Mouse (Mus musculus): ENCODE measurements around the gene Mpnd. TPM values are rescaled to one million over a fixed set of nuclear protein-coding genes. Genes with fewer than 3 reads are reported as not detected.

Mpnd gene
- polyA plus RNA-seq, 1 experiment from 2014 or later, result 195 TPM

- ATAC-seq (ENCODE audit: low FRiP score, low read depth), result no peak
- H3K9me3 ChIP-seq, result no peaks in the 10 kb centered on the region
- H3K27me3 ChIP-seq, result no peaks in the 10 kb centered on the region
- H3K9ac ChIP-seq (replicated peaks), result peak overlapping the region; percentile 75
- peak overlapping the region; percentile 97; the same call in 1 of the 2 replicates for H3K27ac ChIP-seq (replicated peaks)
- peak overlapping the region; percentile 59 for H3K4me3 ChIP-seq
- peaks cover 33% of the 10 kb centered on the region for H3K4me1 ChIP-seq
- WGBS, result 9% methylated on average over 9 of the region's 9 CpGs
- H3K4me2 ChIP-seq (replicated peaks), result peak overlapping the region; percentile 96
- peaks cover 48% of the 10 kb centered on the region for H3K36me3 ChIP-seq
These were observed 5.2 kb downstream of the Mpnd start for GRCm38 (mm10) chr17:56010681-56011080.

- H3K27me3 ChIP-seq, result no peaks in the 10 kb centered on the region
These were observed 5.9 kb downstream of the Mpnd start for GRCm38 (mm10) chr17:56011441-56011840.

GRCm38 (mm10) chr17:56015293-56015692 is 9.8 kb downstream of the Mpnd start:
- no peak overlapping the region for H3K4me2 ChIP-seq (replicated peaks)
- no peak overlapping the region for H3K4me3 ChIP-seq
- no peaks in the 10 kb centered on the region for H3K9me3 ChIP-seq
- no peaks in the 10 kb centered on the region for H3K27me3 ChIP-seq
- whole genome bisulfite sequencing, result 98% methylated on average over 9 of the region's 9 CpGs
- peaks cover 19% of the 10 kb centered on the region for H3K4me1 ChIP-seq
- ATAC-seq (ENCODE audit: low FRiP score, low read depth), result no peak
- H3K27ac ChIP-seq (replicated peaks), result no peak overlapping the region
- H3K9ac ChIP-seq (replicated peaks), result no peak overlapping the region
- peaks cover 93% of the 10 kb centered on the region for H3K36me3 ChIP-seq

More at GRCm38 (mm10) chr17:56011441-56011840, 5.9 kb downstream of the Mpnd start:
- no peak for ATAC-seq (ENCODE audit: low FRiP score, low read depth)
- WGBS, result 89% methylated on average over 7 of the region's 7 CpGs
- 0 out of 2 replicates have a peak overlapping the region, but pooled peaks have one; percentile 96 for H3K4me2 ChIP-seq (replicated peaks)
- peaks cover 56% of the 10 kb centered on the region for H3K36me3 ChIP-seq
- no peaks in the 10 kb centered on the region for H3K9me3 ChIP-seq
- H3K4me1 ChIP-seq, result peaks cover 33% of the 10 kb centered on the region
- H3K27ac ChIP-seq (replicated peaks), result no peak overlapping the region
- no peak overlapping the region for H3K4me3 ChIP-seq
- peak overlapping the region; percentile 43 for H3K9ac ChIP-seq (replicated peaks)

- Histone ChIP-seq H3K4me3 (no peak overlapping the region), H3K36me3 (peaks cover 83% of the 10 kb centered on the region), H3K9me3 (no peaks in the 10 kb centered on the region), H3K9ac (replicated peaks) (no peak overlapping the region), H3K4me2 (replicated peaks) (no peak overlapping the region), H3K4me1 (peaks cover 8% of the 10 kb centered on the region), H3K27me3 (no peaks in the 10 kb centered on the region), H3K27ac (replicated peaks) (no peak overlapping the region)
- ATAC-seq (ENCODE audit: low FRiP score, low read depth), result no peak
- 87% methylated on average over 8 of the region's 8 CpGs for WGBS
These were observed 10.9 kb downstream of the Mpnd start for GRCm38 (mm10) chr17:56016382-56016781.

- no peaks in the 10 kb centered on the region for H3K27me3 ChIP-seq
- H3K4me3 ChIP-seq, result no peak overlapping the region
- no peak for ATAC-seq (ENCODE audit: low FRiP score, low read depth)
- no peak overlapping the region for H3K9ac ChIP-seq (replicated peaks)
- no peak overlapping the region for H3K4me2 ChIP-seq (replicated peaks)
- H3K9me3 ChIP-seq, result no peaks in the 10 kb centered on the region
- 0 out of 2 replicates have a peak overlapping the region, but pooled peaks have one; percentile 46 for H3K27ac ChIP-seq (replicated peaks)
- peaks cover 1% of the 10 kb centered on the region for H3K4me1 ChIP-seq
- WGBS, result 88% methylated on average over 15 of the region's 15 CpGs
- peaks cover 76% of the 10 kb centered on the region for H3K36me3 ChIP-seq
These were observed 11.6 kb downstream of the Mpnd start for GRCm38 (mm10) chr17:56016793-56017785.

GRCm38 (mm10) chr17:56017848-56018247 is 12.3 kb downstream of the Mpnd start:
- WGBS, result 87% methylated on average over 7 of the region's 7 CpGs
- H3K4me2 ChIP-seq (replicated peaks), result no peak overlapping the region
- no peaks in the 10 kb centered on the region for H3K27me3 ChIP-seq
- peaks cover 72% of the 10 kb centered on the region for H3K36me3 ChIP-seq
- H3K9ac ChIP-seq (replicated peaks), result no peak overlapping the region
- 0 out of 2 replicates have a peak overlapping the region, but pooled peaks have one; percentile 10 for H3K27ac ChIP-seq (replicated peaks)
- no peaks in the 10 kb centered on the region for H3K9me3 ChIP-seq
- no peak for ATAC-seq (ENCODE audit: low FRiP score, low read depth)
- H3K4me3 ChIP-seq, result no peak overlapping the region
- peaks cover 7% of the 10 kb centered on the region; the same call in 1 of the 2 replicates for H3K4me1 ChIP-seq

GRCm38 (mm10) chr17:56018347-56019131 is 13.0 kb downstream of the Mpnd start:
- H3K4me3 ChIP-seq, result no peak overlapping the region
- 80% methylated on average over 20 of the region's 20 CpGs for WGBS
- no peak overlapping the region for H3K9ac ChIP-seq (replicated peaks)
- H3K36me3 ChIP-seq, result peaks cover 67% of the 10 kb centered on the region
- ATAC-seq (ENCODE audit: low FRiP score, low read depth), result no peak
- H3K4me2 ChIP-seq (replicated peaks), result no peak overlapping the region
- no peaks in the 10 kb centered on the region for H3K27me3 ChIP-seq
- H3K4me1 ChIP-seq, result peaks cover 10% of the 10 kb centered on the region; the same call in 1 of the 2 replicates
- 0 out of 2 replicates have a peak overlapping the region, but pooled peaks have one; percentile 10 for H3K27ac ChIP-seq (replicated peaks)
- H3K9me3 ChIP-seq, result no peaks in the 10 kb centered on the region

GRCm38 (mm10) chr17:56020400-56021084 is 15.0 kb downstream of the Mpnd start:
- Histone ChIP-seq H3K36me3 (peaks cover 52% of the 10 kb centered on the region), H3K4me3 (no peak overlapping the region), H3K4me1 (peaks cover 10% of the 10 kb centered on the region; the same call in 1 of the 2 replicates), H3K4me2 (replicated peaks) (no peak overlapping the region), H3K27ac (replicated peaks) (0 out of 2 replicates have a peak overlapping the region, but pooled peaks have one; percentile 8), H3K9me3 (no peaks in the 10 kb centered on the region), H3K27me3 (no peaks in the 10 kb centered on the region), H3K9ac (replicated peaks) (no peak overlapping the region)
- ATAC-seq (ENCODE audit: low FRiP score, low read depth), result no peak
- 95% methylated on average over 6 of the region's 6 CpGs for WGBS

- Histone ChIP-seq H3K36me3 (peaks cover 44% of the 10 kb centered on the region), H3K9me3 (no peaks in the 10 kb centered on the region), H3K9ac (replicated peaks) (no peak overlapping the region), H3K4me2 (replicated peaks) (no peak overlapping the region), H3K4me3 (no peak overlapping the region), H3K4me1 (peaks cover 10% of the 10 kb centered on the region; the same call in 1 of the 2 replicates), H3K27me3 (no peaks in the 10 kb centered on the region), H3K27ac (replicated peaks) (peak overlapping the region; percentile 54; the same call in 1 of the 2 replicates)
- WGBS, result 83% methylated on average over 4 of the region's 4 CpGs
- ATAC-seq (ENCODE audit: low FRiP score, low read depth), result no peak
These were observed 15.8 kb downstream of the Mpnd start for GRCm38 (mm10) chr17:56021161-56021910.

GRCm38 (mm10) chr17:56022131-56022988 is 16.8 kb downstream of the Mpnd start:
- 62% methylated on average over 2 of the region's 2 CpGs for WGBS

More at GRCm38 (mm10) chr17:56022131-56022988, 16.8 kb downstream of the Mpnd start:
- Histone ChIP-seq H3K27me3 (no peaks in the 10 kb centered on the region), H3K9me3 (no peaks in the 10 kb centered on the region), H3K36me3 (peaks cover 37% of the 10 kb centered on the region), H3K4me2 (replicated peaks) (no peak overlapping the region), H3K27ac (replicated peaks) (peak overlapping the region; percentile 44), H3K4me1 (peaks cover 10% of the 10 kb centered on the region; the same call in 1 of the 2 replicates), H3K4me3 (no peak overlapping the region), H3K9ac (replicated peaks) (no peak overlapping the region)
- ATAC-seq (ENCODE audit: low FRiP score, low read depth), result no peak
